Mouse (Mus musculus): ENCODE data around the gene Gm1043. TPM values are rescaled to one million over a fixed set of nuclear protein-coding genes. Genes with fewer than 3 reads are reported as not detected.

Gm1043 gene
- total RNA-seq, 2 experiments from 2014 or later: 0.13 to 0.70 TPM

DNA sequence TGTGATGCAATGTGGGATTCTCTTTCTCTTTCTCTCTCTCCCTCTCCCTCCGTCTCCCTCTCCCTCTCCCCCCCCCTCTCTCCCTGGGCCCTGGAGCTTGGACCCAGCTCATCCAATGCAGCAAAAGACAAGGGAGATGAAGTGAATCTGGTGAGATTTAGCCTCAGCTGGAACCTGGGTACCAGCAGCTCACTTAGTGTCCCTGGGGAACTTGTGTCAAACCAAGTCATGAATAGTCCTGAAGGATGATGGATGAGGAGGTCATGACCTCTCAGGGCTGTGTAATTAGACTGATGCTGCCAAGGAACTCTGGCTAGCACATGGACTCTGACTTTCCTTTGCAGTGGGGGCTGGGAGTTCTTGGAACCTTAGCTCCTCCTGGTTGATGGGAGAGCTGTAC lies 117.1 kb downstream of the Gm1043 start:
- DNase-seq: no peak

- no peak for DNase-seq
These were observed 119.7 kb downstream of the Gm1043 start for GRCm38 (mm10) chr5:37204886-37205285.

- DNase-seq: no peak
These were observed 120.2 kb downstream of the Gm1043 start for GRCm38 (mm10) chr5:37205420-37205819.

DNA sequence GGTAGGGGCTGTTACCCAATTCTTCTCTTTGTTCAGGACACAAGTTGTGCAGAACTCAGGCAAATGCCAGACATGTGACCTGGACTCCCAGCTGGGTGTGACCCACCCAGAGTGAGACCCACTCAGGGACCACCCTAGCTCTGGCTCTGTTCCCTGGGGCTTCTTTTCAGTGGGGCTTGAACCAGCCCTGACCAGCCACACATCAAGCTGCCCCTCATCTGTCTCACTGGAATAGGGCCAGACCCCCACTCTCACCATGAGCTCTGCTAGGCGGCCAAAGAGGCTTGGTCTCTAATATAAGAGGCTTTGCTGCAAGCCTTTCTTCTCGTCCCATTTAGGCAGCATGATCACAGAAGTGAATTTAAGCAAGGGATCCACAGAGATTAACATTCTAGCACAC lies 121.2 kb downstream of the Gm1043 start:
- DNase-seq: no peak

GRCm38 (mm10) chr5:37212938-37213708 lies 128.0 kb downstream of the Gm1043 start:
- DNase-seq: no peak

DNA sequence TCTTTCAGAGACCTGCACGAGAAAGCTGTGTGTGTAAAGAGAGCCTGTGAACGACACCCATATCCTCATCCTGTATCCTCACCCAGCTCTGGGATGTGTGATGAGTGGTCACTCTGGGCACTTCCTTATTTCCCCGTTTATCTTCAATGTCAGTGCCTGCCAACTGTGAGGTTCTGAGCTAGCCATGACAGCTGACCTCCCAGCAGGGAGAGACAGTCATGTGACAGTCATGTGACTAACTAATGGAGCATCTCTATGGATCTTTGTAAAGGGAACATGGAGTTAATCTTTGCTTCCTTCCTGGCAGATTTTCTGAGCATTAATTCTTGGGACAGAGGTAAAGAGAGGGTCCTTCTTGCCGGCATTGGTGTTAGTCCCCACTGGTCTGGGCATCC lies 128.5 kb downstream of the Gm1043 start:
- DNase-seq: no peak

DNA sequence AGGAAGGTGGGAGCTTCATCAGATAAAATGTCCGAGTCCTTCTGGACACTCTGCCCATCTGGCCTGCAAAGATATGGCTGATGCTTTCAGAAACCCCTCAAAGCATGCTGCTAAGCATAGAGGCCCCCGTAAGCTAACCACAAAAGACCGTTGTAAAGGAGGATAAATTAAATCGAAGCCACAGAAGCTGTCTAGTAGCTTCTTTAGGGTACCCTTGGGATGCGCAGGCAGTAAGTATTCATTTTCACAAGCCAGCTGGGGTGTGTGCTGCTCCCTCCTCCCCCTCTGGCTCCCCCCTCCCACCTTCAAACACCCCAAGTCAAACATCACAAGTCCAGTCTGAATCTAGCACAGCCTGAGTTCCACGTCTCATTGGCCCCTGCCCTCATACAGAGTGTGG lies 129.4 kb downstream of the Gm1043 start:
- DNase-seq: no peak

- peak; percentile 38 to 50 for DNase-seq
These were observed 130.1 kb downstream of the Gm1043 start for GRCm38 (mm10) chr5:37215276-37215675.

DNA sequence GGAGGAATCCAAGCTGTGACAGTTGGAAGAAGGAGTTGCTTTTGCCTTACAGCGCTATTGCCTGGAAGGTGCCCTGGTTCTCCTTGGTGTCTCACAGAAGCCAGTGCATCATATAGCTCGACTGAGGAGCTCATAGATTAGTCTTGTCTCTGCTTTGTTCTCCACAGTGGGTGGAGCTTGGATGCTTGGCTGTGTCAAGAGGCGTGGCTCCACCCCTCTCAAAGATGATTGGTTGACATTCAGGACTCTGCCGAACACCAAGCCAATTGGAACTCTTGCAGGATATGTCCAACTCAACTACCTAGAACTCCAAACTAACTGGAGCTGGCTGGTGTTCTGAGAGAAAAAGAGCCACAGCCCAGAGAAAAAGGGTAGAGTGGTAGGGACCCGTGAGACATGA lies 134.4 kb downstream of the Gm1043 start:
- no peak for DNase-seq

- DNase-seq: no peak
These were observed 135.4 kb downstream of the Gm1043 start for GRCm38 (mm10) chr5:37220575-37220974.

DNA sequence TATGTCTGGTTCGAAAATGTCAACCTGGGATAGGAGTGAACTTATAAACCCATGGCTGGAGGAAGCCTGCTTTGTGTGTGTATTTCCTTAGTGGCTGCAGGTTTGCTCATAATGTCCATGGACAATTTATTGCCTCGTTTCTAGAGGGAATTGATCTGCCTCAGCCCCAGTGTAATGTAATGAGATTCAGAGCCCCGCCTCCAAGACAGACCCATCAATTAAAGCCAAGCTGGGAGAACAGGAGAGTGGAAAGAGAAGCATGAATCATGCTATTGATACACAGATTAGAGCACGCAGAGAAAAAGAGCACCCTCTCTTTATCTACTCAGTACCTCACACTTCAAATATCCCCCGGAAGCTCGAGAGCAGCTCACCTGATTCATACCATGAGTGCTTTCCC lies 136.4 kb downstream of the Gm1043 start:
- no peak for DNase-seq

- DNase-seq: no peak
These were observed 137.1 kb downstream of the Gm1043 start for GRCm38 (mm10) chr5:37222316-37222715.

GRCm38 (mm10) chr5:37225708-37226107 lies 140.5 kb downstream of the Gm1043 start:
- DNase-seq: no peak

DNA sequence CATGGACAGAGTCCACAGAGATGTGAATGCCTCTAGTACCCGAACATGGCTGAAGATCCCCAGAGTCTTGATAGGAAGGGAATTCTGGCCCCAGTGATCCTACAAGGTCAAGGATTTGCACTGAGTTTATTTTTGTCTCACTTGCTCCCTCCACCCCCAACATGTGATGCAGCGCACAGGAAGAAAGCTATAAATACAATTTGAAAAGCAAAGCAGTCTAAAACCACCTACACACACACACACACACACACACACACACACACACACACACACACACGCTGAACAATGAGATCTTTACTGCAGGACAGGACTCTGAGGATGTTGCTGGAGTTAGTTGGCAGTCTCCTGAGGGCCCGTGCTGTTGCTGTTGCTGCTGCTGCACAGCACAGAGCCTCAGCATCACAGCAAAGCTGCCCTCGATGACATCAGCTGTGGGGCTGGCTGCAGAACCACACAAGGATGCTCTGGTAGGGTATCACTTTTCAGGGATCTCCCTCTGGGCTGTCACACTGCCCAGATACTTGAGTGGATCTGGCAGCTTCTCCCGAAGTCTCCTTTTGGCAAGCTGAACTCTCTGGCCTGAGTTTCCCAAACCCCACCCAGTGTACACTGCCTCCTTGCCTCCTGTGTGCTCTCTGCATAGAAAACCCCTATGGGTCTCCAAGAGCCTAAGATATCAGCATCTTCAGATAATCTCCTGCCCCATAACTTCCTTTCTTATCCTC lies 142.9 kb downstream of the Gm1043 start:
- no peak for DNase-seq

DNA sequence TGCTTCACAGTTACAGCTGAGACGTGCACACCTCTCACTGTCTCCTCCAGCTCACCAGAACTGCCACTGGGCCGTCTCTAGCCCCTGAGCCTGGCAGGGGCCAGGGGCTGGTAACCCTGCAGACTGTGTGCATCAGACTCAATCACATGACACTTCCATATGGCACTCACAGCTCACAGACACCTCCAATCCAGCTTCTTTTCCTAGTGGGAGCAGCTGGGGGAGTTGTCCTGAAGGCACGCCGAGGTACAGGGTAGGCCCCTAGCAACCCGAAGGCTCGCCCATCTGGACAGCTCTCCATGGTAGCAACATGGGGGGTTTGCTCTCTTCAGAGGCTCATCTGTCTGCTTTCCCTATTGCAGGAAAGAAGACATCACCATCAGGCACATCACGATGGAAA lies 143.7 kb downstream of the Gm1043 start:
- DNase-seq: no peak

DNA sequence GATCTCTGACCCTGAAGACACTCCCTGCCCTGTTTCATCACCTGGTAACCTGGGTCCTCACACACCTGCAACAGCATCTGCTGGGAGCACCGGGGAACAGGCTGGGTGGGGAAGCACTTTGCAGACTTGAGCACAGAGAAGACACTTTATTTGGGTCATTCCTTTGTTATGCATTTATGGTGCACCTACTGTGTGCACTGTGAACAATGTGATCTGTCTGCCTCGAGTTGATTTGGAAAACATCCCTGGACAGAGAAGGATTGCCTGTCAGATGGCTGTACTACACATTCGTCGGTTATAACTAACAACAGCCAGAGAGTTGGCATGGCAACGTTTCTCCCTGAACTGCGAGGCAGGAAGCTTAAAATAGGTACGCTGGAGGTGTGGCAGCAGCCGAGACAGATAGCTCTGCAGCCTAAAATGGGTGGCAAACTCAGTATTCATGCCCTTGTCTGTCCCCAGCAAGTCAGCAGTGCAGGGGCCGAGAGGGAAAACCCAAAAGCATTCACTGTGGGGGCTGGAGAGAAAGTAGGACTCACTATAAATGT lies 147.9 kb downstream of the Gm1043 start:
- no peak for DNase-seq

GRCm38 (mm10) chr5:37238654-37239053 lies 153.5 kb downstream of the Gm1043 start:
- no peak for DNase-seq

- DNase-seq: peak; percentile 39 to 53
These were observed 155.4 kb downstream of the Gm1043 start for GRCm38 (mm10) chr5:37240550-37240949.

DNA sequence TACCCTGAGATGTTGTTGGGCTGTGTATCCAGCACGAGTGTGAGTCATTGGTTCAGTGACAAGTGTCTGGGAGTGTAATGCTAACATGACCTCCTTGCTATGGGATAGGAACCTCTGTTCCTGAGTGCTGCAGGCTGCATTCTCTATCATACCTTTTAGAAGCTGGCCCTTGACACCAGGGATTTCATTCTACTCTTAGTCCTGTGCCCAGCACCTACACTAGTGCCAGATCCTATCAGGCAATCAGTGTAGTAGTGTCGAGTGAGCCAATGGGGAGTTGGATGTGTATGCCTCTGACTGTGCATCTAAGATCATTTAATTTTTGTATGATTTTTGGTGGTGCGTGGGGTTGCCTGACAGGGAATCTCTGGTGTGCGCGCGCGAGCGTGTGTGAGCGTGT lies 156.1 kb downstream of the Gm1043 start:
- no peak for DNase-seq

GRCm38 (mm10) chr5:37241651-37242151 lies 156.5 kb downstream of the Gm1043 start, which contains the start of gene Crmp1:
Gene Crmp1 (plus strand): TSS chr5:37241940.
- DNase-seq: peak; percentile 53 to 56

GRCm38 (mm10) chr5:37242360-37243168 lies 157.4 kb downstream of the Gm1043 start:
- no peak for DNase-seq

All from adrenal gland, postnatal 36 days (tissue).